Mouse (Mus musculus): ENCODE data around the gene Gm10272. TPM values are rescaled to one million over a fixed set of nuclear protein-coding genes. Genes with fewer than 3 reads are reported as not detected.

Gene Gm10272
- total RNA-seq (2023), result not detected

GRCm38 (mm10) chr10:77706326-77706725 lies at the start of gene Gm10272:
Gene Gm10272 (plus strand): TSS chr10:77706626.

GRCm38 (mm10) chr10:77685895-77686664 lies 20.3 kb upstream of the Gm10272 start, which contains the start of gene Tspear:
Gene Tspear (plus strand): TSS chr10:77686569.

GRCm38 (mm10) chr10:77690356-77690807 lies 16.0 kb upstream of the Gm10272 start, which contains the start of gene Gm19402:
Gene Gm19402 (minus strand): TSS chr10:77690757.

GRCm38 (mm10) chr10:77697133-77697532 lies 9.3 kb upstream of the Gm10272 start, which contains the start of gene Gm9508:
Gene Gm9508 (minus strand): TSS chr10:77697233.

GRCm38 (mm10) chr10:77711157-77711556 lies 4.7 kb downstream of the Gm10272 start, which contains the start of gene Gm10024:
Gene Gm10024 (plus strand): TSS chr10:77711457.

GRCm38 (mm10) chr10:77715507-77715906 lies 9.1 kb downstream of the Gm10272 start, which contains the start of gene Gm10142:
Gene Gm10142 (plus strand): TSS chr10:77715807.

GRCm38 (mm10) chr10:77720299-77720698 lies 13.9 kb downstream of the Gm10272 start, which contains the start of gene Krtap12-1:
Gene Krtap12-1 (plus strand): TSS chr10:77720599.

GRCm38 (mm10) chr10:77726186-77726585 lies 19.8 kb downstream of the Gm10272 start, which contains the start of gene Gm10100:
Gene Gm10100 (plus strand): TSS chr10:77726486.

GRCm38 (mm10) chr10:77741924-77742688 lies 35.7 kb downstream of the Gm10272 start, which contains the start of gene Gm18596:
Gene Gm18596 (minus strand): TSS chr10:77742638.

GRCm38 (mm10) chr10:77751254-77751653 lies 44.8 kb downstream of the Gm10272 start, which contains the start of gene Gm9736:
Gene Gm9736 (minus strand): TSS chr10:77751354.

Other genes starting within 250 kb of the Gm10272 start
- 28.1 TPM for gene Fam207a, start 190.8 kb upstream of the Gm10272 start, total RNA-seq (2023)
- 207 TPM for gene Itgb2, start 176.4 kb upstream of the Gm10272 start, total RNA-seq (2023)
- gene Pttg1ip, start 124.9 kb upstream of the Gm10272 start, total RNA-seq (2023), result 89.3 TPM
- 49.8 TPM for gene Sumo3, start 100.5 kb upstream of the Gm10272 start, total RNA-seq (2023)
- 2.4 TPM for gene Gm49325, start 100.4 kb upstream of the Gm10272 start, total RNA-seq (2023)
- gene Ube2g2, start 84.4 kb upstream of the Gm10272 start, total RNA-seq (2023), result 41.4 TPM
- 1.2 TPM for gene Tspear, start 20.1 kb upstream of the Gm10272 start, total RNA-seq (2023)
- not detected for gene Gm19402, start 15.9 kb upstream of the Gm10272 start, total RNA-seq (2023)
- gene Gm9508, start 9.4 kb upstream of the Gm10272 start, total RNA-seq (2023), result not detected
- not detected for gene Gm10024, start 4.8 kb downstream of the Gm10272 start, total RNA-seq (2023)
- not detected for gene Gm10142, start 9.2 kb downstream of the Gm10272 start, total RNA-seq (2023)
- gene Krtap12-1, start 14.0 kb downstream of the Gm10272 start, total RNA-seq (2023), result not detected
- gene Gm10100, start 19.9 kb downstream of the Gm10272 start, total RNA-seq (2023), result not detected
- not detected for gene Gm18596, start 36.0 kb downstream of the Gm10272 start, total RNA-seq (2023)
- gene Gm9736, start 44.7 kb downstream of the Gm10272 start, total RNA-seq (2023), result not detected
- gene Gm3233, start 53.1 kb downstream of the Gm10272 start, total RNA-seq (2023), result not detected
- not detected for gene Gm3238, start 64.7 kb downstream of the Gm10272 start, total RNA-seq (2023)
- not detected for gene Gm7138, start 70.3 kb downstream of the Gm10272 start, total RNA-seq (2023)
- gene Gm3250, start 75.9 kb downstream of the Gm10272 start, total RNA-seq (2023), result not detected
- gene Gm7137, start 81.6 kb downstream of the Gm10272 start, total RNA-seq (2023), result not detected
- not detected for gene Gm9639, start 88.5 kb downstream of the Gm10272 start, total RNA-seq (2023)
- not detected for gene Gm19668, start 92.5 kb downstream of the Gm10272 start, total RNA-seq (2023)
- not detected for gene Gm9507, start 105.2 kb downstream of the Gm10272 start, total RNA-seq (2023)
- not detected for gene Gm2696, start 108.1 kb downstream of the Gm10272 start, total RNA-seq (2023)
- not detected for gene Krtap10-4, start 120.5 kb downstream of the Gm10272 start, total RNA-seq (2023)
- not detected for gene Krtap10-10, start 129.3 kb downstream of the Gm10272 start, total RNA-seq (2023)
- gene Gm36176, start 140.2 kb downstream of the Gm10272 start, total RNA-seq (2023), result not detected
- gene Gm10318, start 146.2 kb downstream of the Gm10272 start, total RNA-seq (2023), result not detected
- not detected for gene Gm3285, start 155.3 kb downstream of the Gm10272 start, total RNA-seq (2023)
- gene Lrrc3, start 195.9 kb downstream of the Gm10272 start, total RNA-seq (2023), result not detected